Mouse (Mus musculus) forebrain, embryonic 12.5 days (tissue): ENCODE measurements around the gene Asb14. TPM values are rescaled to one million over a fixed set of nuclear protein-coding genes. Genes with fewer than 3 reads are reported as not detected.

Source experiments
- polyA plus RNA-seq: library from polyadenylated mRNA; unstranded; fragments of >200 nt; fragmentation: Nextera tagmentation; extraction: Ambion mirVana; gene quantifications from 2 replicates; pipeline ENCODE4 v1.2.1, GENCODE M21; 2016

Asb14 gene
- polyA plus RNA-seq, 1 experiment from 2014 or later, result 0.22 TPM

Other genes starting within 250 kb of the Asb14 start
- gene Pde12, start 224.7 kb upstream of the Asb14 start, polyA plus RNA-seq, result 12.9 TPM in 2 replicates
- not detected in 2 replicates for gene Dnah12, start 201.3 kb upstream of the Asb14 start, polyA plus RNA-seq
- gene Appl1, start 76.7 kb downstream of the Asb14 start, polyA plus RNA-seq, result 52.0 and 54.2 TPM in 2 replicates
- gene Hesx1, start 99.9 kb downstream of the Asb14 start, polyA plus RNA-seq, result not detected in 2 replicates
- gene Il17rd, start 144.4 kb downstream of the Asb14 start, polyA plus RNA-seq, result 5.1 and 5.4 TPM in 2 replicates
- 1.8 and 2.4 TPM in 2 replicates for gene Arhgef3, start 220.3 kb downstream of the Asb14 start, polyA plus RNA-seq